Mouse (Mus musculus): Measurements from ENCODE around the gene Dgat2l6. TPM values are rescaled to one million over a fixed set of nuclear protein-coding genes. Genes with fewer than 3 reads are reported as not detected.

The Dgat2l6 gene
- polyA plus RNA-seq, 1 experiment from 2014 or later, result not detected

GRCm38 (mm10) chrX:100556026-100556425 lies 31.4 kb downstream of the Dgat2l6 start:
- no peak for ATAC-seq
- no peak for TF ChIP-seq CTCF (IDR thresholded peaks at IDR 0.05; ENCODE audit: low read depth)

GRCm38 (mm10) chrX:100565696-100566095 lies 41.1 kb downstream of the Dgat2l6 start:
- H3K4me1 ChIP-seq (replicated peaks; ENCODE audit: control insufficient read depth, insufficient read depth, low read length), result no peaks in the 10 kb centered on the region
- H3K27ac ChIP-seq (ENCODE audit: low read depth, low read length), result no peak overlapping the region
- TF ChIP-seq CTCF (IDR thresholded peaks at IDR 0.05; ENCODE audit: low read depth), result no peak
- no peak for ATAC-seq
- H3K9ac ChIP-seq (ENCODE audit: low read depth, low read length), result no peak overlapping the region
- no peaks in the 10 kb centered on the region for H3K27me3 ChIP-seq (replicated peaks; ENCODE audit: control insufficient read depth, insufficient read depth, low read length)
- H3K4me2 ChIP-seq (replicated peaks; ENCODE audit: low read depth), result no peak overlapping the region
- H3K9me3 ChIP-seq (ENCODE audit: control insufficient read depth), result no peaks in the 10 kb centered on the region
- H3K36me3 ChIP-seq (ENCODE audit: control insufficient read depth, insufficient read depth), result no peaks in the 10 kb centered on the region
- H3K4me3 ChIP-seq (ENCODE audit: low read depth, low read length), result no peak overlapping the region
- WGBS, result 86% methylated on average over 3 of the region's 3 CpGs

More at GRCm38 (mm10) chrX:100556026-100556425, 31.4 kb downstream of the Dgat2l6 start:
- WGBS, result 71% methylated on average over 3 of the region's 3 CpGs
- Histone ChIP-seq H3K4me2 (replicated peaks; ENCODE audit: low read depth) (no peak overlapping the region), H3K36me3 (ENCODE audit: control insufficient read depth, insufficient read depth) (no peaks in the 10 kb centered on the region), H3K9me3 (ENCODE audit: control insufficient read depth) (no peaks in the 10 kb centered on the region), H3K4me3 (ENCODE audit: low read depth, low read length) (no peak overlapping the region), H3K27me3 (replicated peaks; ENCODE audit: control insufficient read depth, insufficient read depth, low read length) (no peaks in the 10 kb centered on the region; the same call in 1 of the 2 replicates), H3K27ac (ENCODE audit: low read depth, low read length) (no peak overlapping the region), H3K4me1 (replicated peaks; ENCODE audit: control insufficient read depth, insufficient read depth, low read length) (no peaks in the 10 kb centered on the region), H3K9ac (ENCODE audit: low read depth, low read length) (no peak overlapping the region)

GRCm38 (mm10) chrX:100571951-100572350 lies 47.3 kb downstream of the Dgat2l6 start, which contains the start of gene Awat1:
TSS of gene Awat1 (plus strand) at chrX:100572251.
- no peak for TF ChIP-seq CTCF (IDR thresholded peaks at IDR 0.05; ENCODE audit: low read depth)
- Histone ChIP-seq H3K4me2 (replicated peaks; ENCODE audit: low read depth) (no peak within 1 kb of the TSS), H3K36me3 (ENCODE audit: control insufficient read depth, insufficient read depth) (no peaks in the 10 kb centered on the region), H3K4me1 (replicated peaks; ENCODE audit: control insufficient read depth, insufficient read depth, low read length) (no peaks in the 10 kb centered on the region), H3K27ac (ENCODE audit: low read depth, low read length) (no peak within 1 kb of the TSS), H3K4me3 (ENCODE audit: low read depth, low read length) (no peak within 1 kb of the TSS), H3K27me3 (replicated peaks; ENCODE audit: control insufficient read depth, insufficient read depth, low read length) (no peaks in the 10 kb centered on the region), H3K9me3 (ENCODE audit: control insufficient read depth) (no peaks in the 10 kb centered on the region), H3K9ac (ENCODE audit: low read depth, low read length) (no peak within 1 kb of the TSS)
- ATAC-seq, result no peak
- 87% methylated on average over 1 of the region's 1 CpGs for WGBS

- Histone ChIP-seq H3K27me3 (replicated peaks; ENCODE audit: control insufficient read depth, insufficient read depth, low read length) (peaks cover 7% of the 10 kb centered on the region; the same call in 1 of the 2 replicates), H3K9ac (ENCODE audit: low read depth, low read length) (no peak within 1 kb of the TSS), H3K4me2 (replicated peaks; ENCODE audit: low read depth) (no peak within 1 kb of the TSS), H3K4me3 (ENCODE audit: low read depth, low read length) (no peak within 1 kb of the TSS), H3K9me3 (ENCODE audit: control insufficient read depth) (no peaks in the 10 kb centered on the region), H3K4me1 (replicated peaks; ENCODE audit: control insufficient read depth, insufficient read depth, low read length) (no peaks in the 10 kb centered on the region), H3K27ac (ENCODE audit: low read depth, low read length) (no peak within 1 kb of the TSS), H3K36me3 (ENCODE audit: control insufficient read depth, insufficient read depth) (no peaks in the 10 kb centered on the region)
- no peak for ATAC-seq
- no peak for TF ChIP-seq CTCF (IDR thresholded peaks at IDR 0.05; ENCODE audit: low read depth)
- WGBS, result 41% methylated on average over 4 of the region's 4 CpGs
These were observed 70.2 kb downstream of the Dgat2l6 start, which contains the start of gene P2ry4 for GRCm38 (mm10) chrX:100594791-100595190. TSS of gene P2ry4 (minus strand) at chrX:100594869.

Other genes with a start within 250 kb of the Dgat2l6 start
- not detected in 2 replicates for gene Otud6a, start 95.8 kb upstream of the Dgat2l6 start, polyA plus RNA-seq (2015; fragmentation: Nextera tagmentation; extraction: Ambion mirVana)
- gene Awat2, start 82.1 kb upstream of the Dgat2l6 start, polyA plus RNA-seq (2015; fragmentation: Nextera tagmentation; extraction: Ambion mirVana), result 0.12 and 0.13 TPM in 2 replicates
- gene Igbp1, start 30.5 kb upstream of the Dgat2l6 start, polyA plus RNA-seq (2015; fragmentation: Nextera tagmentation; extraction: Ambion mirVana), result 30.6 and 31.1 TPM in 2 replicates
- gene Awat1, start 47.4 kb downstream of the Dgat2l6 start, polyA plus RNA-seq (2015; fragmentation: Nextera tagmentation; extraction: Ambion mirVana), result not detected in 2 replicates
- 0.44 and 0.53 TPM in 2 replicates for gene P2ry4, start 70.0 kb downstream of the Dgat2l6 start, polyA plus RNA-seq (2015; fragmentation: Nextera tagmentation; extraction: Ambion mirVana)
- gene Arr3, start 80.7 kb downstream of the Dgat2l6 start, polyA plus RNA-seq (2015; fragmentation: Nextera tagmentation; extraction: Ambion mirVana), result not detected in 2 replicates
- 3.5 and 4.0 TPM in 2 replicates for gene Kif4, start 100.9 kb downstream of the Dgat2l6 start, polyA plus RNA-seq (2015; fragmentation: Nextera tagmentation; extraction: Ambion mirVana)
- 64.4 and 71.0 TPM in 2 replicates for gene Pdzd11, start 101.7 kb downstream of the Dgat2l6 start, polyA plus RNA-seq (2015; fragmentation: Nextera tagmentation; extraction: Ambion mirVana)
- 7.2 and 7.7 TPM in 2 replicates for gene Gdpd2, start 205.0 kb downstream of the Dgat2l6 start, polyA plus RNA-seq (2015; fragmentation: Nextera tagmentation; extraction: Ambion mirVana)
- 2.2 and 2.9 TPM in 2 replicates for gene Dlg3, start 242.9 kb downstream of the Dgat2l6 start, polyA plus RNA-seq (2015; fragmentation: Nextera tagmentation; extraction: Ambion mirVana)